Mouse (Mus musculus) E14TG2a.4 (cell line): ENCODE measurements around the gene Polr3gl.

Source experiments
- CTCF ChIP-seq: conservative IDR thresholded peaks from 2 replicates; pipeline ENCODE4 v1.5.1; 2014; ENCODE audit warnings: low read length
- NANOG ChIP-seq: IDR thresholded peaks from 2 replicates; pipeline ENCODE4 v1.6.1; 2014; ENCODE audit warnings: borderline replicate concordance, low read length, mixed read lengths

DNA sequence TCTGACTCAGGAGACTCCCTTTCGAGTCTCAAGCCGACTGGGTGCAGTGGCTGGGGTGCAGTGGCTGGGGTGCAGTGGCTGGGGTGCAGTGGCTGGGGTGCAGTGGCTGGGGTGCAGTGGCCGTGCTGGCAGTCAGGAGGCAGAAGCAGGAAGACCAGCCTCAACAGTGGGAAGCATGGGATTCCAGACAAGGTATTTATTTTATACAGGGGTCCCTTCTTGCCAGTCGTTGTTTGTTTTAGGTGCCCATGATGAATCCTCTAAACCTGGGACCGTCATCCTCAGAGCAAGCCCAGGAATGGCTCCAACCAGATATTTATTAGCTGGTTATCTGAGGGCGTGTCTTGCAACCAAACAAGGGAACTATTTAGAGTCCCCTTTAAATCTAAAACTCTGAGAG, 40.4 kb downstream of the Polr3gl start:
- TF ChIP-seq CTCF (no peak), NANOG (no peak)
